Comparison of ENCODE assay signal across 10 mouse cellular contexts in genomic region chr2:83728238-83728682, GRCm38 (mm10). TPM values are rescaled to one million over a fixed set of nuclear protein-coding genes. Genes with fewer than 3 reads are reported as not detected.
DNase-seq lines count a peak whose midpoint lies in the region; ATAC-seq and TF ChIP-seq lines count a peak whose summit lies in the region.
"Had no signal": no experiment of that assay in that cellular context is flagged by ENCODE, and none has a peak within 500 bp of the region (broad histone marks: within the 10 kb centered on the region; RNA-seq: fewer than 3 reads in every experiment).

No protein-coding gene starts in this region.

- H3K4me2 ChIP-seq in lung, postnatal 0 days (replicated peaks; ENCODE audit: low read depth, low read length): no peak overlapping the region

- peaks cover 3% of the 10 kb centered on the region for H3K4me1 ChIP-seq in lung, postnatal 0 days (ENCODE audit: insufficient read depth, low read depth, low read length)

- no peaks in the 10 kb centered on the region for H3K9me3 ChIP-seq in lung, postnatal 0 days (ENCODE audit: low read length)

- no peaks in the 10 kb centered on the region for H3K27me3 ChIP-seq in lung, postnatal 0 days (replicated peaks; ENCODE audit: insufficient read depth, low read length)

- H3K27ac ChIP-seq in lung, postnatal 0 days (ENCODE audit: low read length): 0 out of 2 replicates have a peak overlapping the region, but pooled peaks have one; percentile 16

- no peak for TF ChIP-seq EP300 in lung, postnatal 0 days (IDR thresholded peaks at IDR 0.05)

- DNase-seq in adrenal gland, postnatal 14 days: peak; percentile 27
- no peak for DNase-seq in adrenal gland, postnatal 10 days
- DNase-seq in lung, postnatal 0 days (ENCODE audit: low spot score): peak; percentile 68
- DNase-seq in lung, adult 18-20 months: no peak
- peak; percentile 64 to 75 for DNase-seq in right cerebral cortex, adult 2 months (ENCODE audit: low spot score in 2 of 2)
- DNase-seq in retina, postnatal 1 day: no peak
- DNase-seq: kidney, postnatal 10 days; lung, adult 2 months had no signal

- no peak for TF ChIP-seq CTCF in lung, postnatal 0 days (IDR thresholded peaks at IDR 0.05)

- H3K9ac ChIP-seq in lung, postnatal 0 days (replicated peaks; ENCODE audit: low read depth): no peak overlapping the region

- H3K4me3 ChIP-seq in lung, postnatal 0 days (ENCODE audit: low read depth, low read length): no peak overlapping the region

- no peak for ATAC-seq in lung, postnatal 0 days
- peak; percentile 79 for ATAC-seq in frontal cortex, adult (ENCODE audit: low TSS enrichment)
- no peak for ATAC-seq in erythroblast, adult 5-6 weeks (replicated peaks; ENCODE audit: low FRiP score, poor library complexity, severe bottlenecking)

- WGBS in lung, postnatal 0 days: 55% methylated on average over 4 of the region's 4 CpGs

- H3K36me3 ChIP-seq in lung, postnatal 0 days (ENCODE audit: insufficient read depth, low read length): no peaks in the 10 kb centered on the region

RNA-seq across cellular contexts. Expression of gene Itgav, which starts 4.1 kb away (rescaled TPM):
- 73.3 and 77.0 TPM in 2 replicates for total RNA-seq in adrenal gland, postnatal 14 days (2021)
- 10 to 100 TPM; 72.8 to 77.2 TPM for total RNA-seq in adrenal gland, postnatal 10 days (2021)
- polyA plus RNA-seq in lung, postnatal 0 days (2015; fragmentation: Nextera tagmentation; extraction: Ambion mirVana): 90.8 and 94.5 TPM in 2 replicates
- total RNA-seq in erythroblast, adult 5-6 weeks (2015; ENCODE audit: low replicate concordance): 5.6 and 14.0 TPM in 2 replicates
- 3.5 and 5.3 TPM in 2 replicates for total RNA-seq in erythroblast, adult 5-6 weeks (2017; ENCODE audit: low replicate concordance)

Comparison
In these comparisons a context has a peak if more than half of its experiments do, and no peak if none do; other contexts are left out.
1. DNase-seq: peak in adrenal gland, postnatal 14 days (single experiment), lung, postnatal 0 days (single experiment) and right cerebral cortex, adult 2 months (2 of 2); none in adrenal gland, postnatal 10 days (single experiment), lung, adult 18-20 months (0 of 2) and retina, postnatal 1 day (single experiment).